Mouse (Mus musculus): ENCODE measurements at regions not wholly inside any gene's neighbourhood (a gene's known extent, or its start where the extent isn't known, plus 50 kb on each side); places are given as distances from the start of the nearest gene placed in this dataset.

- no peak for TF ChIP-seq CTCF (IDR thresholded peaks at IDR 0.05; ENCODE audit: borderline replicate concordance, extremely low read depth, insufficient read depth, insufficient read length)
- no peak for TF ChIP-seq POLR2A (IDR thresholded peaks at IDR 0.05; ENCODE audit: borderline replicate concordance, extremely low read depth, insufficient read depth, insufficient read length, poor library complexity, severe bottlenecking)
These were observed 147.2 kb downstream of the Il15 start for GRCm38 (mm10) chr8:82255815-82256214.
